Mouse (Mus musculus) heart, embryonic 11.5 days (tissue): ENCODE data around the gene Hsdl2. TPM values are rescaled to one million over a fixed set of nuclear protein-coding genes. Genes with fewer than 3 reads are reported as not detected.

Experiments used
- ATAC-seq: fragments of 200-750 bp; cut with Nextera tagmentation; replicated peaks from 2 replicates; pipeline ENCODE4 v1.8.0; 2017; ENCODE audit warnings: moderate library complexity; ENCODE audit not compliant: insufficient number of reproducible peaks, low FRiP score, low TSS enrichment
- H3K27ac ChIP-seq: fragments of 300-500 bp; sonication (generic); 2 replicates; pipeline ENCODE4 v1.5.1; 2014; ENCODE audit warnings: mild to moderate bottlenecking, low read depth, low read length
- H3K27me3 ChIP-seq: fragments of 300-500 bp; sonication (generic); 2 replicates; pipeline ENCODE4 v1.6.1; 2014; ENCODE audit warnings: mild to moderate bottlenecking, low read length, mixed read lengths; ENCODE audit not compliant: control insufficient read depth, insufficient read depth
- H3K36me3 ChIP-seq: fragments of 300-500 bp; sonication (generic); 2 replicates; pipeline ENCODE4 v1.6.1; 2014; ENCODE audit warnings: mild to moderate bottlenecking, low read length, moderate library complexity, mixed read lengths; ENCODE audit not compliant: control insufficient read depth, insufficient read depth
- H3K4me1 ChIP-seq: fragments of 300-500 bp; sonication (generic); 2 replicates; pipeline ENCODE4 v1.6.1; 2014; ENCODE audit warnings: low read length; ENCODE audit not compliant: control insufficient read depth, insufficient read depth
- H3K4me2 ChIP-seq: fragments of 300-500 bp; sonication (generic); 2 replicates; pipeline ENCODE4 v1.6.1; 2014; ENCODE audit warnings: mild to moderate bottlenecking, moderate library complexity
- H3K4me3 ChIP-seq: fragments of 300-500 bp; sonication (generic); 2 replicates; pipeline ENCODE4 v1.5.1; 2014; ENCODE audit warnings: low read depth, low read length
- H3K9ac ChIP-seq: fragments of 300-500 bp; sonication (generic); 2 replicates; pipeline ENCODE4 v1.6.1; 2014; ENCODE audit warnings: mild to moderate bottlenecking, low read depth, low read length, moderate library complexity
- H3K9me3 ChIP-seq: fragments of 300-500 bp; sonication (generic); replicated peaks from 2 replicates; pipeline ENCODE4 v1.6.1; 2016; ENCODE audit warnings: low read length; ENCODE audit not compliant: control insufficient read depth
- WGBS: fragments of 180-500 bp; shearing (Covaris S2); extraction: QIAGEN DNeasy Blood & Tissue Kit; methylation state at CpG from one replicate; pipeline ENCODE4 v1.1.7; 2014; ENCODE audit not compliant: insufficient replicate concordance; 5-methylcytosine and 5-hydroxymethylcytosine counted together
- polyA plus RNA-seq: library from polyadenylated mRNA; unstranded; fragments of >200 nt; fragmentation: Nextera tagmentation; extraction: Ambion mirVana; gene quantifications from 2 replicates; pipeline ENCODE4 v1.2.1, GENCODE M21; 2014

Gene Hsdl2
- polyA plus RNA-seq, 1 experiment from 2014 or later: 30.8 TPM

DNA sequence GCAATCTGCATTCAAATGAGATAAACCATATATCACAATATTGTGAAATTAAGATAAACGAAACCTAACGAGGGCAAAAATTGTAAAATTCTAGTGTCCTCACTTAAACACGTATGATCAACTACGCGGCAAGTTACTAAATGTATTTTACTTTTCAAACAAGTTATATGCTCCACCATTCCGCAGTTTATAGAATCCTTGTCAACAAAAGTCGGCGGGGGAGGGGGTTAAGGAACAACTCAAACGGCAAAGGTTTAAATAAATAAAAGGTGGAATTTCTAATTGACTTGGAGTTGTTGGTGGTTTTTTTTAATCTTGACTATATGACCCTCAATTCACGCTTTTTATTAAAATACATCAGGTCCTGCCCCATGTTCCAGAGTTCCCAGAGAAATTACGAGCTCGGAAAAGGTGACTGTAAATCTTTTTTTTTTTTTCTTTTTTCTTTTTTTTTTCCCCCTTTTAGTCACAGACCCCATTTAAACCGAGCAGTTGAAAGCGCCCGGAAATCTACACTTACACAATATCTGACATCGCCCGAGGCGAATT is 33.3 kb upstream of the Hsdl2 start:
- H3K27ac ChIP-seq: peak overlapping the region; percentile 99

DNA sequence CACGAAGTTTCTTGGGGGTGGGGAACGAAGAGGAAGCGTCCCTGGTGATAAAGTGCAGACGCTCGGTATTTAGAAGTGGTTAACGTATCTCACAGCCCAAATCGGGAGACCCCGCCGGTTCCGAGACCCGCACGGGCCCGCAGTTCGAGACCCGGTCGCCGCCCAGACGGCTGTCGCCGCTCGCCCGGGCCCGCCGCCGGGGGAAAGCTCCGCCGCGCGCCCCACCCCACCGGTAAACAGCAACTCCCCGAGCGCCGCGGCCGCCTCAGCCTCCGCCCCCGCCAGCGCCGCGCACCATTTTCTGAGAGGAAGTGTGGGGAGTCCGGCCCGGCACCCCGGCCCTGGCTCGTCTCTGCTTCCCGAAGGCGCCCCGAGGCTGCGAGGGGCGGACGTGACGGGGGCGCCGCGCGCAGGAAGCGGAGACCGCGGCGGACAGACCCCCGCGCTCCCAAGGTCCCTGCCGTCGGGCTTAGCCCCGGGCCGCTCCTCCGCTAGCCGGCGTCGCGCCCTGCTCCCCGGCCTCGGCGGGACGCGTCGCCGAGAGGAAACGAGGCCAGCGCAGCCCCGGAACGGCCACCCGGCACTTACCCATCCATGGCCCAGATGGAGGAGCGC is 32.7 kb upstream of the Hsdl2 start:
- peak overlapping the region; percentile 99 for H3K27ac ChIP-seq
- 0 out of 2 replicates have a peak, but pooled peaks cover 7% of the 10 kb centered on the region for H3K4me1 ChIP-seq
- H3K36me3 ChIP-seq: no peaks in the 10 kb centered on the region
- no peaks in the 10 kb centered on the region for H3K9me3 ChIP-seq
- peak overlapping the region; percentile 86 for H3K4me2 ChIP-seq
- H3K27me3 ChIP-seq: no peaks in the 10 kb centered on the region
- H3K4me3 ChIP-seq: peak overlapping the region; percentile 95
- ATAC-seq: peak; percentile 71
- WGBS: under 1% methylated on average over 60 of the region's 83 CpGs
- peak overlapping the region; percentile 98 for H3K9ac ChIP-seq

More for the DNA sequence above, 33.3 kb upstream of the Hsdl2 start:
- Histone ChIP-seq H3K9ac (peak overlapping the region; percentile 98), H3K4me2 (peak overlapping the region; percentile 86), H3K4me1 (0 out of 2 replicates have a peak, but pooled peaks cover 7% of the 10 kb centered on the region), H3K9me3 (no peaks in the 10 kb centered on the region), H3K4me3 (peak overlapping the region; percentile 95), H3K36me3 (no peaks in the 10 kb centered on the region), H3K27me3 (no peaks in the 10 kb centered on the region)
- ATAC-seq: no peak
- WGBS: 5% methylated on average over 18 of the region's 18 CpGs

DNA sequence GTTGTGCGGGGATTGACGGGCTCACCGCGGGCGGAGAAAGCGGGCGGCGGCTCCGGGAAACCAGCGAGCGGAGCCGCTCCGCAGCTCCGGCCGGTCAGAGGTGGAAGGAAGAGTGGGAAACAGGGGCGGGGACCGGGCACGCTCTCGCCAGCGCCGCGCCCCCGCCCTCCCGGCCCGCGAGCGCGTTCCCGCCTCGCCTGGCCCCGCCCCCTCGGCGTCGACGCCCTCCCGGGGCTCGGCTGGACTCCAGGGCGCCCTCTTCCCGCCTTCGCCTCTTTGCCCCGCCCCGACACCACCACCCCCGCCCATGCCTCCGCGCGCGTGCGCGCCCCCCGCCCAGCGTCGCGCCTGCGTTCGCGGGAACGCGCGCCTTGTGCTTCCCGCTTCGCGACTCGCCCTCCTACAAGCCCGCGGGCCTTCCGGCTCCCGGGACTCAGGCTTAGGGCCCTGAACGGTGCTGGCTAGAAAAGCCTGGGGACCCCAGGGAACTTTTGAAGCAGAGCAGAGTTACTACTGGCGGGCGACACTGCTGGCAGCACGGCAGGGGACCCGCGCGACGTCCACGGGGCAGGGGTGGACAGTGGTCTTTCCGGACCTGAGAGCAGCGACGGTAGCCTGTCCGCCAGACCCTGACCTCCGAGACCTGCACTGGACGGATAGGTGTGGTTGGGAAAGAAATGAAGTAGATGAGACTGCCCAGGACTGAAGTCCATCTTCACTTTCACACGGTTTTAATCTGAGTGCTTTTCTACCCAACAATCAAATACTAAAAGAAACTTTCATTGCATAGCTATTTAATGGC is 32.0 kb upstream of the Hsdl2 start, which contains the start of gene Ptbp3:
Gene Ptbp3, minus strand, starts transcription at position 190 of the 802 bp plus-strand sequence.
- Histone ChIP-seq H3K9ac (peak within 1 kb of the TSS; percentile 98), H3K27me3 (no peaks in the 10 kb centered on the region), H3K4me3 (peak within 1 kb of the TSS; percentile 95), H3K4me1 (0 out of 2 replicates have a peak, but pooled peaks cover 7% of the 10 kb centered on the region), H3K36me3 (no peaks in the 10 kb centered on the region), H3K9me3 (no peaks in the 10 kb centered on the region), H3K27ac (peak within 1 kb of the TSS; percentile 99), H3K4me2 (peak within 1 kb of the TSS; percentile 86)
- under 1% methylated on average over 74 of the region's 83 CpGs for WGBS
- ATAC-seq: peak; percentile 93

DNA sequence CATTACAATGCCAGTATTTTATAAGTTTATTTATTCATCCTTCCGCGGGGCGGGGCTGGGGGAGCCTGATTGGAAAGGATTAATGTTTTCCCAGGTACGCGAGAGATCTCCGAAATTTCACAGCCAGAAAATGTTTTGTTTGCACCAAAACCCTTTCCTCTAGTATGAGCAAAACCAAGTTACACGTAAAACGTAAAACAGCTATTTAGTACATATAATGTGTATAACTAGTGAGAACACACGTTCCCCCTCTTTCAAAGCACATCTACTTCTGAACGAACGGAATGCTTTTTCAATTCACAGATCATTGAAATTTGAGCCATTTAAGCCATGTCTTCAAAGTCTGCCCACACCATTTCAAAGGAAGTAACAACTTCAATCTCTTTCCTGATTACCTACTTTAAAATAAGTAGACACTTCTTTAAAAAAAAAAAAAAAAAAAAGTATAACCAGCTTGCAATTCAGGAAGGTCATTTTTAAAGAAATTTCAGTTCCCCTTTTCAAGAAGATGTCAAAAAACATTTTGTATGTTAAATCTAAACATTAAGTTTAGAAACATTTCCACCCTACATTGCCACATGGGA is 31.3 kb upstream of the Hsdl2 start:
- Histone ChIP-seq H3K4me1 (0 out of 2 replicates have a peak, but pooled peaks cover 7% of the 10 kb centered on the region), H3K36me3 (no peaks in the 10 kb centered on the region), H3K9me3 (no peaks in the 10 kb centered on the region), H3K27ac (no peak overlapping the region), H3K27me3 (no peaks in the 10 kb centered on the region), H3K4me3 (peak overlapping the region; percentile 95), H3K4me2 (peak overlapping the region; percentile 86), H3K9ac (peak overlapping the region; percentile 93)
- 19% methylated on average over 11 of the region's 11 CpGs for WGBS
- ATAC-seq: no peak

DNA sequence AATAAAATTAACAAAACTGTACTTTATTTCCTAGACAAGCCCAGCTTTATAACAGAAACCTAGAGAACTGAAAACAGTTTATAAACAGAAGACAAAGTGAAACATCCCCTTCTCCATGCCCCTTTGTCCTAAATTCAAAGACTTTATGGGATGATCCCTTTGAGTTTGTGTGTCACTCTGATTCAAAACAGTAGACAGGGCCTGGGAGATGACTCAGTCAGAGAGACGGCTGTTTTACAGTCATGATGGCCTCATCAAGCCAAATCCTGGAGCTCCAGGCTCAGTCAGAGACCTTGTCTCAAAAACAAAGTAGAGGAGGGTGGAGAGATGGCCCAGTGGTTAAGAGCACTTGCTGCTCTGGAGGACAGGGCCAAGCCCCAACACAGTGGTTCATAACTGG is 29.5 kb upstream of the Hsdl2 start:
- Histone ChIP-seq H3K27ac (no peak overlapping the region), H3K27me3 (no peaks in the 10 kb centered on the region), H3K4me1 (0 out of 2 replicates have a peak, but pooled peaks cover 6% of the 10 kb centered on the region), H3K4me3 (no peak overlapping the region), H3K4me2 (no peak overlapping the region), H3K36me3 (no peaks in the 10 kb centered on the region), H3K9ac (no peak overlapping the region), H3K9me3 (no peaks in the 10 kb centered on the region)
- 80% methylated on average over 1 of the region's 1 CpGs for WGBS
- no peak for ATAC-seq

DNA sequence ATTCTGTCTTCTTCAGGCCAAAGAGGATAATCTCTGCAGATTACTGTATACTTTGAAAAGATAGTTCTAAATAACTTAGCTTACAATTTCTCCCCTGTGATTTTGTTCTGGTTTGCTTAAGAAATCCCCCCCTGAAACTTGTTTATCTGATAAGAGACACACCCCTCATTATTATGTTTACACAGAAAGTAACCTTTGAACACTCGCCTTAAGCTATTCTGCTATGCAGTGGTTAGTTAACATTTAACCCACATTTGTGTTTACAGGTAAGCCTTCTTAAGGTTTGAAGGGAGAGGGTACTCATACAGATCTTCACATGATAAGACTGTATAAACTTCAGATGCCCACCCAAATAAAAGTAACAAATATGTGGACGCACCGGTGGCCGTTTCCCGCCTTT is 28.5 kb upstream of the Hsdl2 start:
- H3K36me3 ChIP-seq: no peaks in the 10 kb centered on the region
- H3K9ac ChIP-seq: no peak overlapping the region
- H3K9me3 ChIP-seq: no peaks in the 10 kb centered on the region
- H3K4me2 ChIP-seq: no peak overlapping the region
- WGBS: 88% methylated on average over 5 of the region's 5 CpGs
- no peak for ATAC-seq
- H3K4me1 ChIP-seq: no peaks in the 10 kb centered on the region
- no peaks in the 10 kb centered on the region for H3K27me3 ChIP-seq
- H3K27ac ChIP-seq: no peak overlapping the region
- no peak overlapping the region for H3K4me3 ChIP-seq

DNA sequence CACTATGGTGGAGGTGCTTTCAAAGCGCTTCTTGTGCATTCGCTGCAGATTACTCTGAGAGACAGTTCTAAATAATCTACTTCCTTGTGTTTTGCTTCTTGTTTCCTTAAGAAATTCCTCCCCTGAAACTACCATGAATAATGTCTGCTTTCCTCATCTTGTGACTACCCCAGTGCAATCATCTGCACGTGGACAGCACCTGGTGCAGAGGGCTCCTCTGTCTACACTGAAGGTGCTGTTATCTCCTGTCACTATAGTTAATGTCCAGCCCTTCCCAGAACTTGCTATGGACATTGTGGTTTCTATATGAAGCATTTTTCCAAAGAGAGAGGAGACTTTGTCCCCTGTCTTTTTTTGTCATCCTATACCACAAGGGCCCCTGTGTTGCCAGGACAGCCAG is 27.8 kb upstream of the Hsdl2 start:
- H3K4me2 ChIP-seq: no peak overlapping the region
- no peak overlapping the region for H3K9ac ChIP-seq
- no peak overlapping the region for H3K4me3 ChIP-seq
- no peaks in the 10 kb centered on the region for H3K9me3 ChIP-seq
- no peaks in the 10 kb centered on the region for H3K36me3 ChIP-seq
- 63% methylated on average over 3 of the region's 3 CpGs for WGBS
- ATAC-seq: no peak
- no peak overlapping the region for H3K27ac ChIP-seq
- no peaks in the 10 kb centered on the region for H3K27me3 ChIP-seq
- H3K4me1 ChIP-seq: no peaks in the 10 kb centered on the region

DNA sequence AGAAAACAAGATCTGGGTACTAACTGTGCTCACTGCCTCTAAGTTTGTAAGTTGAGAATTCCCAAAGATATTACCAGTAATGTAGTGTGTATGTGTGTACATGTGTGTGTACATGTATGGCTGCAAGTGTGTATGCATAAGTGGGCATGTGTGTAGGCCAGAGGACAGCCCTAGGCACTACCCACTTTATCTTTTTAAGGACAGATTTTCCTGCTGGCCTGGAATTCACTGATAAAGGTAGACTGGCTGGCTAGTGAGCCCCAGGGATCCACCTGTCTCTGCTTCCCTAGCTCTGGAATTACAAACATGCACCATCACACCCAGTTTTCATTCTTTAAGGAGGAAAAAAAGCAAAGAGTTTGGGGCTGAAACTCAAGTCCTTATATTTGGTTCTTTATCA is 26.2 kb upstream of the Hsdl2 start:
- Histone ChIP-seq H3K36me3 (no peaks in the 10 kb centered on the region), H3K9ac (no peak overlapping the region), H3K4me2 (no peak overlapping the region), H3K27me3 (no peaks in the 10 kb centered on the region), H3K27ac (no peak overlapping the region), H3K4me1 (no peaks in the 10 kb centered on the region), H3K9me3 (no peaks in the 10 kb centered on the region), H3K4me3 (no peak overlapping the region)
- no peak for ATAC-seq
